Mouse (Mus musculus) left cerebral cortex, postnatal 10 days (tissue): ENCODE data around the gene Dbn1. TPM values are rescaled to one million over a fixed set of nuclear protein-coding genes. Genes with fewer than 3 reads are reported as not detected.

ENCODE experiments used
- DNase-seq, 2 experiments: peaks; one replicate each; pipeline ENCODE4 v3.0.0; 2021 to 2022; ENCODE audit warnings: low spot score in 2 of 2, mixed read lengths in 1 of 2; ENCODE audit errors: extremely low spot score in 1 of 2
- intact Hi-C: fragments of 180-260 bp; cut with DNase I; formaldehyde crosslinking; loops from one replicate; pipeline ENCODE4 v1.15.1; 2025
- total RNA-seq, 2 experiments: library from RNA; stranded (reverse); gene quantifications; 2 replicates each; pipeline ENCODE4 v1.2.3; 2021

Gene Dbn1
- total RNA-seq, 2 experiments from 2014 or later = 350 to 366 TPM

DNA sequence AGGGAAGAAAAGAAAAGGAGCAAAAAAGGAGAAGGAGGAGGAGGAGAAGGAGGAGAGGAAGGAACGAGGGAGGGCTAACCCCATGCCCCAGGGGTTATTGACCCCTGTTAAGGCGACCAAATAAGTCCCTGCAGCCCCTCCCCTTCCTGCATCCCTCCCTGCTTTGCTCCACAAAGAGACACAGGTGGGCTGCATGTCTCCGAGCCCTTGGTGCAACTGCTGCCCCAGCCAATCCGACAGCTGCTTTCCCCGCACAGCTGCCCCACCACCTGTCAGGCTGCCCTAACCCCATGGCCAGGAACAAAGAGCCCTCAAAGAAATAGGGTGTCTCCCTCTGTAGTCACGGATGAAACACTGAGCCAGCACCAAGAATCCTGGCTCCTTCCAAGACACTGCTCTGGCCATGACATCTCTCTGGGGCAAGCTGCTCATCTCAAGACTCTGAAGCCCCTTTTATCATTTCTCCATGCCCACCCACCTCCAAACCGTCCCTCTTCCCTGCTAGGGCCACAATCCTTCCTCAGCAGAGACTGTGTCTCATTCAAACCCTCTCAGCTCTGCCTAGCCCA is 3.3 kb downstream of the Dbn1 start:
- intact Hi-C loops = no loop called here
- DNase-seq = no peak

DNA sequence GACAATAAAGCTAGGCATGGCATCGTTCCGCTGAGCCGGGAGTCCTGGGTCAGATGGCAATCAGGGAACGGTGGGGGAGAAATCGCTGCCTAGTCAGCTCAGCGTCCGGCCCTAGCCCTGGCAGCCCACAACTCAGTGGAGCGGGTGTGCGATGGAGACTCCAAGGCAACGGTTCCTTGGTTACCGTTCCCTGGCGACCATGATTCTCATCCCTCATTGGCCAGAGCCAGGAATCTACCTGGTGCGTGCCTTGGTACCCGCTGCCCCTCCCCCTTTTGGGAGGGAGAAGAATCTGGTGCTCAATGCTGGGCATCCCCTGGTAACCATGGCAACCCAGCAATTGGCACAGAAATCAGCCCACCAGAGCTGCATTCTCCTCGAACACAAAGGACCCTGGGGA is 4.3 kb downstream of the Dbn1 start:
- peak; percentile 91 to 96 for DNase-seq
- intact Hi-C loops = no loop called here

DNA sequence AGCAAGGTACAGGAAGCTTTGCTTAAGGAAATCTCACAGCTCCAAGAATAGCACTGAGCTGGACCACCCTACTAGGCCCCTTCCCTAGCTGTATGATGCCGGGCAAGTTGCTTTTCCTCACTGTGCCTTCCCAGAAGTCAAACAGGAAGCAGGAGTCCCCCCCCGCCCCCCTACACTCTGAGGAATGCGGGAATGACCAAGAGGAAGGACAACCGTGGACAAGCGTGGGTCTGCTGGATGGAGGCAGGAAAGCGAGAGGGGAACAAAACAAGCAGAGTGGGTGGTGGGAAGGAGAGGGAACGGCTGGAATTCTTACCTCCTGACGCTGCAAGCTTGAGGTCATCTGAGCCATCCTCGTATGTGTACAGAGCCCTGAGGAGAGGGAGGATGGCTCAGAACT is 4.8 kb downstream of the Dbn1 start:
- DNase-seq = no peak
- intact Hi-C loops = no loop called here

DNA sequence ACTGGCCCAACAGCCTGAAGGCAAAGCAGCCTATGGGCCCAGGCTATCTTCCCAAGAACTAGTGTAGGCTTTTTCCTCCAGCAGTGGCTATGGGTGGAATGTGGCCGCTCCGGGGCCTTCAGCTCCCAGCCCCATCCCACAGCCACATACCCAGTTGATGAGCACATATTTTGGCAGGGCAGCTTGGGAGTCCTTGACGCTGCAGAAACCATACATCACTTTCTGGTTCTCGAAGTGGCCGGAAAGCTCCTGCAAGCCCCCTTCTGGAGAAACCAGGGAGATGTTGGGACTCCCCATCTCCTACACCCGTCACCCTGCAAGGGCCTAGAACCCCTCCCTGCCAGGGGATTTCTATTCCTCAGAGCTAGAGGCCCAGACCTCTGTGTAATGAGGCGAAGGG is 5.4 kb downstream of the Dbn1 start:
- DNase-seq = no peak
- intact Hi-C loops = no loop called here

DNA sequence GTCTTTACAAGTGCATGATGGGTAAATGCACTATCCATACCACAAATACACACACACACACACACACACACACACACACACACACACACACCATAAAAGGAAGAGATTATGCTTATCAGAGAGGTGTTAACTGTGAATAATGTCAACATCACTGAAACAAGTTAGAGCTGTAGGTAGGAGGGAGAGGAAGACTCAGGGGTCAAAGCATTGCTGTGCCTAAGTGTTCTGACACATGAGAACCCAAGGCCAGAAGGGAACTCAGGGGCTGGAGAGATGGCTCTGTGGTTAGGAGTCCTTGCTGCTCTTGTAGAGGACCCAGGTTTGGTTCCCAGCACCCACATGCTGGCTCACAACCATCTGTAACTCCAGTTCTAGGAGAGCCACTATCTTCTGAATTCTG is 8.0 kb downstream of the Dbn1 start:
- DNase-seq = no peak
- intact Hi-C loops = no loop called here

DNA sequence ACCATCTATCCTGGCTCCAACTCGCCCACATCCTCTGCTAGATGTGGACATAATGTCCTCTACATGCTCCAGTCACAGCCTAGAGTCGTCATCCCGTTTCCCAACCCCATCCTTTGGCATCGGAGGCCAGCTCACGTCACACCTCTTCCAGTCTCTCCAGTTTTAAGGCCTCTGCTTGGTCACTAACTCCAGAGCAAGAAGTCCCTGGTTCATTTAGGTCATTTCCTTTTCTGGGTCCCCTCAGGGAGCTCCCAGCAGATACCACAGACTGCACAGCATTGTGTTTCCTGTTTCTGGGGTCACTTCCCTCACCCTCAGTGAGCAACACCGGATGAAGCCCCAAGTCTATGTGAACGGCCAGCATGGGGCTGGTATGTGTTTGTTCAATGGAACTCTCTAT is 8.9 kb downstream of the Dbn1 start:
- no peak for DNase-seq
- intact Hi-C loops = no loop called here

DNA sequence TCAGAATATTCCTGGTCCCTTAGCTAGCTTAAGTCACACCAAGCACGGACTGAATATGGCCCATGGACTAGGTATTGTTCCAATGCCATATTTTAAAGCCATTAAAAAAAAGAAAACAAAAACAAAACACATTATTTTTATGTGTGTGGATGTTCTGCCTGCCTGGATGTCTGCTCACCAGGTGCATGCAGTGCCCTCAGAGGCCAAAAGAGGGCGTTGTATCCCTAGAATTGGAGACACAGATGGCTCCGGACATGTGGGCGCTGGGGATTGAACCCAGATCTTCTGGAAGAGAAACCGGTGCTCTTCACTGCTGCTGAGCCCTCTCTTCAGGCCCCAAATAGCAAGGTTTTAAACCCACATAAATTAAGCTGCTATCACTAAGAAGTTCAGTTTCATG is 9.9 kb downstream of the Dbn1 start:
- peak in 1 of 2 experiments; percentile 63 for DNase-seq
- intact Hi-C loops = no loop called here

DNA sequence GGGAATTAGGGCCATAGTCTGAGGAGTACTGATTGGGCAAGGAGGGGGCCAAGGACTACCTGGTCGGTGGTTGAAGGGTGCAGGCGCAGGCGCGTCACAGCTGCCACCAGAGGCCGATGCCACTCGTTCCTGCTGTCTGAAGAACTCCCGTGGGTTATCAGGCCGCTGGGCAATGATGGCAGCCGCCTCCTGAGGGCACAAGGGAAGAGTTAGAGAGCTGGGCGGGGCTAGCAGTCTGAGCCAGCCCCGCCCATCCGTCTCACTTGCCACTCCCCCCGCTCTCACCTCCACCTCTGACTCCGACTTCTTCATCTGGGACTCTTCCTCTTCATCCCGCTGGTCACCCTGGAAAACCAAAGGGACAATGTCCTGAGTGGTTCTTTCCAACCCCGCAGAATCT is 10.4 kb downstream of the Dbn1 start:
- intact Hi-C loops = loop anchor here (2.0 kb wide), 1 partner anchor 39 kb away; no protein-coding TSS in a partner anchor
- no peak for DNase-seq

DNA sequence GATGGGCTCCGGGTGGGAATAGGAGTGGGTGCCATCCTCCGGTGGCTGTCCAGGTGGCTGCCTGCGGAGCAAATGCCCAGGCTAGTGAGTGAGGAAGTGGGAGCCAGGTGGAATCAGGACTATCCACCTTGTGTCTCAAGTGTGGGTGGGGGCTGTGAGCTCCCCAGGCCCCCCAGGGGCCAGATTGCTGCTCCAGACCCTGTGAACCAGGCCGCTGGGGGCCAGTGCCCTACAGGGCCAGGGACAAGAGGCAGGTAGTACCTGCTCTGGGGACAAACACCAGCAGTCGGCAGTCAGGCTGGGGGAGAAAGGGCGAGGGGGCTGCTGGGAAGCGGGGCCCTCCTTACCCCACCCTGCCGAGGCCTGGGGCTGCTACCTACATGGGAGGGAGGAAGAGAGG is 11.7 kb downstream of the Dbn1 start:
- intact Hi-C loops = loop anchor here (2.0 kb wide), 1 partner anchor 41 kb away; no protein-coding TSS in a partner anchor
- DNase-seq = no peak

DNA sequence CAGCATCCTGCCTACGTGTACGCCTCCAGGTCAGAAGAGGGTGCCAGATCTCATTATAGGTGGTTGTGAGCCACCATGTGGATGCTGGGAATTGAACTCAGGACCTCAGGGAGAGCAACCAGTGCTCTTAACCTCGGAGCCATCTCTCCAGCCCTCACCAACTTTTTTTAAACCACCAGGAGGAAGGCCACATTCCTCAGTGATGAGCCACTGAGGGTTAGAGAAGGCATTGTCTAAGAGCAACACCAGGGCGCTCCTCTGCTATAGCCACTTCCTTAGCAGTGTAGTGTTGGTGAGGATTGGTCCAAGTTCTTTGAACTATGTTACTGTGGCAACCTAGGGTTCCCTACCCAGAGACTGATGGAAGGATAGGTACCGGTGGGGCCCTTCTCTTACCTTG is 12.2 kb downstream of the Dbn1 start:
- intact Hi-C loops = loop anchor here (2.0 kb wide), 1 partner anchor 41 kb away; no protein-coding TSS in a partner anchor
- DNase-seq = no peak

DNA sequence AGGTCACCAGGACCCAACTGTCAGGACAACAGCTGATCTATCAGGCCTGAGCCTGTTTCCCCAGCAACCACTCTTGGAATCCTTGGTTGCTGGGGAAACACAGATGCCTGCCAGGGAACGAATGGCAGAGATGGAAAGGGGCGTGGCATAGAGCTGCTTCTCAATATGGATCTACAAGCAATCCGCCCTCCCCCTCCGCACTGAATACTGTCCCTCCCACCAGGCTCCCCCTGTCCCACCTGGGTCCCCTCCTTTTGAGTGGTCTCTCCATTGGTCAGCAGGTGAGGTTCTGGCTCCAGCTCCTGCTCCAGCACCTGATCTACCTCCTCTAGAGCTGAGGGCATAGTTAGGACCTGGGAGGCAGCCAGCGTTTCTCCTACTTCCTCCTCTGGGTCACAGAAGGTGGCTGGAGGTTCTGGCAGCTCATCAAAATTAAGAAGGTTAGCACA is 13.3 kb downstream of the Dbn1 start:
- peak; percentile 77 to 80 for DNase-seq
- intact Hi-C loops = no loop called here

DNA sequence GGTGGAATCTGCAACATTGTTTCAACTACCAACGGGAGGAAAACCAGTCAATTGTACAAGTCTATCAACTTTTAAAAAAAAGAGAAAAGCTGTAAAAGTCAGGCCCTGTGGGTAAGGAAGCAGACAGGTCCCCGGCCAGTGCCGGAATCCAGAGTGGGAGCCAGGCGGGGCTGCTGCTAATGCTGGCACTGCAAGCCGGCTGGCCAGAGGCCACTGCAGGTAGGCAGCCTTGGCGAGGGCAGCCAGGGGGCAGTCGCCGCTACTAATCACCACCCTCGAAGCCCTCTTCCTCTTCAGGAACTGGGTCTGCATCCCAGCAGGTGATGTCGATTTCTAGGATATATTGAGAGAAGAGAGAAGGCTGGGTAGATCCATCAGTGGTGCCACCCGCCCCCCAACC is 13.9 kb downstream of the Dbn1 start:
- DNase-seq = no peak
- intact Hi-C loops = no loop called here

DNA sequence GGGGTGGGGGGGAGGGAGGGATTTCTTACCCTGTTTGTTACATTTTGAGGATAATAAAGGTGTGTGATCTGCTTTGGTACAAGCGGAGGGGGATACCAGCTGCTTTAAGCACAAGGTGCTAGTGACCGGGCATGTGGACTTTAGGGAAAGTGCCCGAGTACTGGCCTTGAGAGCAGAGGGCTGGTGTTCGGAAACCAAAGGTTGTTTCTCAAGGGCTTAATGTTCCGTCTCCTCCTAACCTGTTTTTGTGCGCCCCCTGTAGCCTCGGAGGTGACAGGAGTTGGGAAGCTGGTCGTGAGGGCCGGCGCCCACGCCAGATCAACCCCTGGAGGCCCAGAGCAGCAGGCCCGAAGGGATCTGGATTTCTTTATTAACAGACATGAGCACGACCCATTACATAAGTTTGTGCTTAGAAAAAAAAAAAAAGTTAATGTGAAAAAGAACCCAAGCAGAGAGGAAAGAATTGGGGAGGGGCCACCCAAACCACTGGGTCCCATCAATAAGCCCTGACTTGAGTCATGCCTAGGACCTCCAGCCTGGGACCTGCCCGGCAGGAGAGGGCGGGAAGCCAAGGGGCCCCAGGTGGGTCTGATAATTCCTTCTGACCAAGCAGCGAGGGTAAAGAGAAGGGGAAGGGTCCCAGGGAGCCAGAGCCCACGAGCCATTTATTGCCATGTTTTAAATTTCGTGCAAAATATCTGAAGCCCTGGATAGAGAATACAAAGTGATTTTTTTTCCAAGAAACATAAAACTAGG is 14.7 kb downstream of the Dbn1 start:
- DNase-seq = no peak
- intact Hi-C loops = no loop called here

DNA sequence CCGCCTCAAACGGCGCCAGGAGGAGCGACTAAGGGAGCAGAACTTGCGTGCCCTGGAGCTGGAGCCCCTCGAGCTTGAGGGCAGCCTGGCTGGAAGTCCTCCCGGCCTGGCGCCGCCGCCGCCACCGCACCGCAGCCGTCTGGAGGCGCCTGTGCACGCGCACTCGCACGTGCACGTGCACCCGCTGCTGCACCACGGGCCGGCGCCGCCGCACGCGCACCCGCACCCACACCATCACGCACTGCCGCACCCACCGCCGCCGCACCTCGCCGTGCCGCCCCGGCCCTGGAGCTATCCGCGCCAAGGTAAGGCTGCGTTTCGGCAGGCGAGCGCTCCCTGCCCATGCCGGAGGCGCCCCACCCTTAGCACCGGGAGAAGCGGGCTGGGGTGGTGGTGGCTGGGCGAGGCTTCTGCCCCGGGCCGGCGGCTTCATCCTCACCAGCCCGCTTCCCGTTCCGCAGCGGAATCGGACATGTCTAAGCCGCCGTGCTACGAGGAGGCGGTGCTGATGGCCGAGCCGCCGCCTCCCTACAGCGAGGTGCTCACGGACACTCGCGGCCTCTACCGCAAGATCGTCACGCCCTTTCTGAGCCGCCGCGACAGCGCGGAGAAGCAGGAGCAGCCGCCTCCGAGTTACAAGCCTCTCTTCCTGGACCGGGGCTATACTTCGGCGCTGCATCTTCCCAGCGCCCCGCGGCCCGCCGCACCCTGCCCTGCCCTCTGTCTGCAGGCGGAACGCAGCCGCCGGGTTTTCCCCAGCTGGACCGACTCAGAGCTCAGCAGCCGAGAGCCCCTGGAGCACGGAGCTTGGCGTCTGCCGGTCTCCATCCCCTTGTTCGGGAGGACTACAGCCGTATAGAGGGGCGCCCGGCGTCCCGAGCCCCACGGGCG is 15.5 kb downstream of the Dbn1 start:
- DNase-seq = peak in 1 of 2 experiments; percentile 83
- intact Hi-C loops = no loop called here

DNA sequence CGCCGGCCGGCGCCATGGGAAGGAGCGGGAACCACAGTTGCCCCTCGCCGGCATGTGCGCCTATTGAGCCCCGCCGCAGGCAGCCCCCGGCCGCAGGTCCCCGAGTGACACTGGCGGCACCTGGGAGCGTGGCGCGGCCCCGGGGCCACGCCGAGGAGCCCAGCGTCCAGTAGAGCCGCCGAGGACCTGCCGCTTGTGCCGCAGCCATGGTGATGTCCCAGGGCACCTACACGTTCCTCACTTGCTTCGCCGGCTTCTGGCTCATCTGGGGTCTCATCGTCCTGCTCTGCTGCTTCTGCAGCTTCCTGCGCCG is 16.1 kb downstream of the Dbn1 start:
- no peak for DNase-seq

DNA sequence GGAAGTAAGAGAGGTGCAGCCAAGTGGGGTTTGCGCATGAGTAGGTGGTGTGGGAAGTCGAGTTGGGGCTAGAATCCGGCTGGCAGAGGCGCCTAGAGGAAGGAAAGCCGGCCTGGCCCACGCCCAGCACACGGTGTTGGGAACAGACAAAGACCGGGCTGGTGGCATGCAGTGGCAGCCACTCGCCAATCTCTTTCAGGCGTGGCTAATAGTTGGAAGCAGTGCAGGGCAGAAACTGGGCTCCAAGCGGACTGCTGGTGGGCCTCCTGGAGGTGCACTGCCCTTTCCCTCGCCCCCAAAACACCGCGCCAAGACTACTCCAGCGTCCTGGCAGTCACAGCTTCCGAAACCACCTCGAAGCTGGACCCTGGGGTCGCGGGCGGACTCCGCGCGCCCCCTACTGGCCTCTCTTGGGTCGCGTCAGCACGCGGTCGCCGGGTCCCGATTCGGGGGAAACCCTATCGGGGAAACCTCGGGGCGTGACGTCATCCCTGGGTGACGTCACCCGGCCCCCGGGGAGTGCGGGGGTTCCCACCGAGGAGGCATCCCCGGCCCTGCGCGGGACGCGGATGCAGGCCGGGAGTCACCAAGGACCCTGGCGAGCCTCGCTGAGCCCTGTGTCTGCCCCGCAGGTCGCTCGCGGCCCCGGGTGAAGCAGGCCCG is 16.6 kb downstream of the Dbn1 start:
- intact Hi-C loops = loop anchor here (2.0 kb wide), 1 partner anchor 50 kb away; no protein-coding TSS in a partner anchor
- DNase-seq = peak; percentile 79 to 91

More for the DNA sequence above, 16.1 kb downstream of the Dbn1 start:
- intact Hi-C loops = loop anchor here (2.0 kb wide), 1 partner anchor 51 kb away; no protein-coding TSS in a partner anchor

DNA sequence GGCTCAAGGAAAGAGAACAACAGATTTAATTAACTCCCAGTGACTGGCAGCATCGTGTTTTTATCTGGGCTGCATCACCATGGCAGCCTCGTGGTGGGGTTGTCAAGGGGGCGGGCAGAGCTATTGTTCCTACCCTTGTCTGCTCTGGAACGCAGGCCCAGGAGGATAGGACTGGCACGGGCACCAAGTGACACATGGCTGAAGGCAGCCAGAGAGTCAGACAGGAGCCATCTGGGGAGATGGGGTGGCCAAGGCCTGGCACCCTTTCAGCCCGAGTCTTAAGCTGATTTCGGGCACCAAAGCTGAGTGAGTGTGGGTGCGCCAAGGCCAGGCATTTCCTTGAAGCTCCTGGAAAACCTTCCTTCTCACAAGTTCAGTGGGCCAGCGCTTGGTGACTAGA is 17.5 kb downstream of the Dbn1 start:
- intact Hi-C loops = loop anchor here (2.0 kb wide), 1 partner anchor 50 kb away; no protein-coding TSS in a partner anchor
- DNase-seq = no peak

DNA sequence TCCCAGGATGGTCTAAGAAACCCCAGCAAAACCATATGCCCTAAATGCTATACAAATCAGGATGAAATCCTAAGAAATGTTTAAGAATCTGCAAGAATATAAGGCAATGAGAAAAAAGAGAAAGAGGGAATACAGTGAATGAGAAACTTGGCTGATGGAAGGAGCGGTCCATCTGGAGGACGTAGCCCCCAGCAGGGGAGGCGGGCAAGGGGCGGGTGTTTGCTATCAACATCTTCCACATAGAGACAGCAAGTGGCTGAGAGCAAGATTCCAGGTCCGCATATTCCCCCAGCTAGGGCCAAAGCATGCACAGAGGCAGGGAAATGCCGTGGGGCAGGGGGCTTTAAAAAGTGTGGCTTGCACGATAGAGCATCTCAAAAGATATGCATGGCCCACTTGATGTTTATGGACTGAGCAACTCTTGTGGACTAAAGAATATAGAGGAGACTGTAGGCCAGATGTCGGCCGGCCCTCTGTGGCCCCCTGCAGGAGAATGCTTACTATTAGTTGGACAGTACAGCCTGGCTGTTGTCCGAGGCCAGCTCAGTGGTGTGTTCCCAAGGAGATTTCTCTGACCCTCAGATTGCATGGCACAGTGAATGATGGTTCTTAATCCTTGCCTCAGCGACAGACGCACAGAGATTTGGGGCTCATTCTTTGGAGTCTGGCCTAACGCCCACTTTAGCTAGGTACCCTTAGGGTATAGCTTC is 18.9 kb downstream of the Dbn1 start:
- peak in 1 of 2 experiments; percentile 73 for DNase-seq
- intact Hi-C loops = no loop called here
